Mouse (Mus musculus): Measurements from ENCODE around the gene Gm21988.

- TF ChIP-seq CTCF (IDR thresholded peaks at IDR 0.05; ENCODE audit: extremely low read depth, insufficient read depth, insufficient read length, insufficient replicate concordance), result no peak
- TF ChIP-seq POLR2A (IDR thresholded peaks at IDR 0.05; ENCODE audit: low read depth, low read length), result no peak
Measured at GRCm38 (mm10) chr11:70212423-70212822, 27.2 kb downstream of the Gm21988 start, which contains the start of gene Slc16a11.

Measured in spleen, adult 2 months (tissue).